Mouse (Mus musculus): ENCODE data around the gene Lingo1. TPM values are rescaled to one million over a fixed set of nuclear protein-coding genes. Genes with fewer than 3 reads are reported as not detected.

Gene Lingo1
- polyA plus RNA-seq, 1 experiment from 2014 or later = 83.0 TPM

- H3K4me3 ChIP-seq (ENCODE audit: low read depth, low read length) = no peak overlapping the region
- WGBS = 63% methylated on average over 11 of the region's 11 CpGs
- no peak overlapping the region for H3K9ac ChIP-seq (ENCODE audit: low read depth, low read length)
- no peaks in the 10 kb centered on the region for H3K27me3 ChIP-seq (ENCODE audit: control insufficient read depth, insufficient read depth, low read depth, low read length)
- ATAC-seq = no peak
- no peak overlapping the region for H3K4me2 ChIP-seq (ENCODE audit: low read length)
- H3K4me1 ChIP-seq (ENCODE audit: control insufficient read depth, insufficient read depth, low read length) = peaks cover 10% of the 10 kb centered on the region
- H3K9me3 ChIP-seq (replicated peaks; ENCODE audit: control insufficient read depth, low read length, poor library complexity, severe bottlenecking) = no peaks in the 10 kb centered on the region
- no peaks in the 10 kb centered on the region for H3K36me3 ChIP-seq (ENCODE audit: control insufficient read depth, insufficient read depth, low read length)
- no peak overlapping the region for H3K27ac ChIP-seq (ENCODE audit: low read length)
These were observed 195.6 kb downstream of the Lingo1 start for GRCm38 (mm10) chr9:56600655-56601054.

GRCm38 (mm10) chr9:56592639-56593038 lies 203.6 kb downstream of the Lingo1 start:
- ATAC-seq = no peak
- Histone ChIP-seq H3K9ac (ENCODE audit: low read depth, low read length) (no peak overlapping the region), H3K36me3 (ENCODE audit: control insufficient read depth, insufficient read depth, low read length) (no peaks in the 10 kb centered on the region), H3K4me2 (ENCODE audit: low read length) (no peak overlapping the region), H3K27ac (ENCODE audit: low read length) (no peak overlapping the region), H3K9me3 (replicated peaks; ENCODE audit: control insufficient read depth, low read length, poor library complexity, severe bottlenecking) (no peaks in the 10 kb centered on the region), H3K27me3 (ENCODE audit: control insufficient read depth, insufficient read depth, low read depth, low read length) (no peaks in the 10 kb centered on the region), H3K4me1 (ENCODE audit: control insufficient read depth, insufficient read depth, low read length) (no peaks in the 10 kb centered on the region), H3K4me3 (ENCODE audit: low read depth, low read length) (no peak overlapping the region)
- WGBS = 89% methylated on average over 7 of the region's 7 CpGs

- WGBS = 81% methylated on average over 8 of the region's 8 CpGs
- ATAC-seq = no peak
- no peaks in the 10 kb centered on the region for H3K27me3 ChIP-seq (ENCODE audit: control insufficient read depth, insufficient read depth, low read depth, low read length)
These were observed 204.9 kb downstream of the Lingo1 start for GRCm38 (mm10) chr9:56591248-56591888.

GRCm38 (mm10) chr9:56589762-56590161 lies 206.5 kb downstream of the Lingo1 start:
- Histone ChIP-seq H3K36me3 (ENCODE audit: control insufficient read depth, insufficient read depth, low read length) (no peaks in the 10 kb centered on the region), H3K27ac (ENCODE audit: low read length) (no peak overlapping the region), H3K27me3 (ENCODE audit: control insufficient read depth, insufficient read depth, low read depth, low read length) (no peaks in the 10 kb centered on the region), H3K9me3 (replicated peaks; ENCODE audit: control insufficient read depth, low read length, poor library complexity, severe bottlenecking) (no peaks in the 10 kb centered on the region), H3K9ac (ENCODE audit: low read depth, low read length) (no peak overlapping the region), H3K4me3 (ENCODE audit: low read depth, low read length) (no peak overlapping the region), H3K4me2 (ENCODE audit: low read length) (no peak overlapping the region), H3K4me1 (ENCODE audit: control insufficient read depth, insufficient read depth, low read length) (no peaks in the 10 kb centered on the region)
- peak; percentile 63; the same call in 1 of the 2 replicates for ATAC-seq
- WGBS = 36% methylated on average over 5 of the region's 5 CpGs

More at GRCm38 (mm10) chr9:56591248-56591888, 204.9 kb downstream of the Lingo1 start:
- no peak overlapping the region for H3K4me3 ChIP-seq (ENCODE audit: low read depth, low read length)
- no peaks in the 10 kb centered on the region for H3K9me3 ChIP-seq (replicated peaks; ENCODE audit: control insufficient read depth, low read length, poor library complexity, severe bottlenecking)
- no peak overlapping the region for H3K4me2 ChIP-seq (ENCODE audit: low read length)
- H3K9ac ChIP-seq (ENCODE audit: low read depth, low read length) = no peak overlapping the region
- no peaks in the 10 kb centered on the region for H3K4me1 ChIP-seq (ENCODE audit: control insufficient read depth, insufficient read depth, low read length)
- no peak overlapping the region for H3K27ac ChIP-seq (ENCODE audit: low read length)
- no peaks in the 10 kb centered on the region for H3K36me3 ChIP-seq (ENCODE audit: control insufficient read depth, insufficient read depth, low read length)

GRCm38 (mm10) chr9:56584043-56584424 lies 212.2 kb downstream of the Lingo1 start:
- H3K27ac ChIP-seq (ENCODE audit: low read length) = peak overlapping the region; percentile 47; the same call in 1 of the 2 replicates
- peaks cover 19% of the 10 kb centered on the region for H3K4me1 ChIP-seq (ENCODE audit: control insufficient read depth, insufficient read depth, low read length)
- H3K4me2 ChIP-seq (ENCODE audit: low read length) = no peak overlapping the region
- 39% methylated on average over 7 of the region's 7 CpGs for WGBS
- no peak overlapping the region for H3K4me3 ChIP-seq (ENCODE audit: low read depth, low read length)
- H3K9ac ChIP-seq (ENCODE audit: low read depth, low read length) = no peak overlapping the region
- H3K36me3 ChIP-seq (ENCODE audit: control insufficient read depth, insufficient read depth, low read length) = no peaks in the 10 kb centered on the region
- ATAC-seq = no peak
- no peaks in the 10 kb centered on the region for H3K9me3 ChIP-seq (replicated peaks; ENCODE audit: control insufficient read depth, low read length, poor library complexity, severe bottlenecking)
- H3K27me3 ChIP-seq (ENCODE audit: control insufficient read depth, insufficient read depth, low read depth, low read length) = no peaks in the 10 kb centered on the region

GRCm38 (mm10) chr9:56583139-56584042 lies 212.9 kb downstream of the Lingo1 start:
- no peaks in the 10 kb centered on the region for H3K27me3 ChIP-seq (ENCODE audit: control insufficient read depth, insufficient read depth, low read depth, low read length)
- H3K27ac ChIP-seq (ENCODE audit: low read length) = peak overlapping the region; percentile 47; the same call in 1 of the 2 replicates
- no peak overlapping the region for H3K4me2 ChIP-seq (ENCODE audit: low read length)
- H3K4me1 ChIP-seq (ENCODE audit: control insufficient read depth, insufficient read depth, low read length) = peaks cover 19% of the 10 kb centered on the region
- no peak overlapping the region for H3K9ac ChIP-seq (ENCODE audit: low read depth, low read length)
- no peak overlapping the region for H3K4me3 ChIP-seq (ENCODE audit: low read depth, low read length)
- WGBS = 44% methylated on average over 11 of the region's 11 CpGs
- ATAC-seq = peak; percentile 68
- H3K9me3 ChIP-seq (replicated peaks; ENCODE audit: control insufficient read depth, low read length, poor library complexity, severe bottlenecking) = no peaks in the 10 kb centered on the region
- H3K36me3 ChIP-seq (ENCODE audit: control insufficient read depth, insufficient read depth, low read length) = no peaks in the 10 kb centered on the region

- no peak overlapping the region for H3K4me3 ChIP-seq (ENCODE audit: low read depth, low read length)
- peaks cover 19% of the 10 kb centered on the region for H3K4me1 ChIP-seq (ENCODE audit: control insufficient read depth, insufficient read depth, low read length)
- ATAC-seq = no peak
- H3K9me3 ChIP-seq (replicated peaks; ENCODE audit: control insufficient read depth, low read length, poor library complexity, severe bottlenecking) = no peaks in the 10 kb centered on the region
- 67% methylated on average over 8 of the region's 8 CpGs for WGBS
- no peaks in the 10 kb centered on the region for H3K27me3 ChIP-seq (ENCODE audit: control insufficient read depth, insufficient read depth, low read depth, low read length)
- H3K27ac ChIP-seq (ENCODE audit: low read length) = no peak overlapping the region
- H3K36me3 ChIP-seq (ENCODE audit: control insufficient read depth, insufficient read depth, low read length) = no peaks in the 10 kb centered on the region
- no peak overlapping the region for H3K9ac ChIP-seq (ENCODE audit: low read depth, low read length)
- no peak overlapping the region for H3K4me2 ChIP-seq (ENCODE audit: low read length)
These were observed 213.6 kb downstream of the Lingo1 start for GRCm38 (mm10) chr9:56582628-56583027.

GRCm38 (mm10) chr9:56581700-56582099 lies 214.6 kb downstream of the Lingo1 start:
- Histone ChIP-seq H3K4me2 (ENCODE audit: low read length) (no peak overlapping the region), H3K27me3 (ENCODE audit: control insufficient read depth, insufficient read depth, low read depth, low read length) (no peaks in the 10 kb centered on the region), H3K36me3 (ENCODE audit: control insufficient read depth, insufficient read depth, low read length) (no peaks in the 10 kb centered on the region), H3K4me1 (ENCODE audit: control insufficient read depth, insufficient read depth, low read length) (peaks cover 19% of the 10 kb centered on the region), H3K9me3 (replicated peaks; ENCODE audit: control insufficient read depth, low read length, poor library complexity, severe bottlenecking) (no peaks in the 10 kb centered on the region), H3K9ac (ENCODE audit: low read depth, low read length) (no peak overlapping the region), H3K4me3 (ENCODE audit: low read depth, low read length) (no peak overlapping the region), H3K27ac (ENCODE audit: low read length) (no peak overlapping the region)
- 44% methylated on average over 3 of the region's 3 CpGs for WGBS
- no peak; the same call in 1 of the 2 replicates for ATAC-seq

- WGBS = 71% methylated on average over 8 of the region's 8 CpGs
- ATAC-seq = no peak
- H3K27me3 ChIP-seq (ENCODE audit: control insufficient read depth, insufficient read depth, low read depth, low read length) = no peaks in the 10 kb centered on the region
- H3K9me3 ChIP-seq (replicated peaks; ENCODE audit: control insufficient read depth, low read length, poor library complexity, severe bottlenecking) = no peaks in the 10 kb centered on the region
- no peak overlapping the region for H3K4me2 ChIP-seq (ENCODE audit: low read length)
- peaks cover 19% of the 10 kb centered on the region for H3K4me1 ChIP-seq (ENCODE audit: control insufficient read depth, insufficient read depth, low read length)
- no peak overlapping the region for H3K27ac ChIP-seq (ENCODE audit: low read length)
- no peak overlapping the region for H3K4me3 ChIP-seq (ENCODE audit: low read depth, low read length)
- no peaks in the 10 kb centered on the region for H3K36me3 ChIP-seq (ENCODE audit: control insufficient read depth, insufficient read depth, low read length)
- no peak overlapping the region for H3K9ac ChIP-seq (ENCODE audit: low read depth, low read length)
These were observed 215.3 kb downstream of the Lingo1 start for GRCm38 (mm10) chr9:56581016-56581415.
